ENCODE assay signal across 8 mouse cellular contexts in the genomic region with DNA sequence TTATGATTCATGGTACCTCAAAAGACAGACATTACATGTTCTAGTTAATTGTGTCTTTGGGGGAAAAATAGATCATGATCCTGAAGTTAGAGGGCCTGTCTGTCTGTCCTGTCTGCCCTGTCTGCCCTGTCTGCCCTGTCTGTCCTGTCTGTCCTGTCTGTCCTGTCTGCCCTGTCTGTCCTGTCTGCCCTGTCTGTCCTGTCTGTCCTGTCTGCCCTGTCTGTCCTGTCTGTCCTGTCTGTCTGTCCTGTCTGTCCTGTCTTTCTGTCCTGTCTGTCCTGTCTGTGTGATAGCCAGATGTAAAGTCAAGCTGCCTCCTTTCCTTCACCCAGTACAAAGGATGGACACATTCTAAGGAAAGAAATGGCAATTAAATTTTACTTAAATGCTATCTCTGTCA. TPM values are rescaled to one million over a fixed set of nuclear protein-coding genes. Genes with fewer than 3 reads are reported as not detected.
DNase-seq lines count a peak whose midpoint lies in the region; ATAC-seq lines count a peak whose summit lies in the region.

No protein-coding gene starts in this region.

- intact Hi-C loops in heart, postnatal 10 days (cut with DNase I) = no loop called here

- peak; percentile 90 for ATAC-seq in heart, embryonic 12.5 days (ENCODE audit: insufficient number of reproducible peaks, low FRiP score)
- peak; percentile 80; the same call in 1 of the 2 replicates for ATAC-seq in midbrain, embryonic 15.5 days (replicated peaks)

- no peaks in the 10 kb centered on the region for H3K27me3 ChIP-seq in heart, embryonic 12.5 days (replicated peaks)
- H3K27me3 ChIP-seq in midbrain, embryonic 15.5 days (replicated peaks) = no peaks in the 10 kb centered on the region

- H3K4me3 ChIP-seq in heart, embryonic 12.5 days = no peak overlapping the region
- no peak overlapping the region for H3K4me3 ChIP-seq in midbrain, embryonic 15.5 days

- no peaks in the 10 kb centered on the region for H3K9me3 ChIP-seq in heart, embryonic 12.5 days (replicated peaks)
- no peaks in the 10 kb centered on the region for H3K9me3 ChIP-seq in midbrain, embryonic 15.5 days

- H3K4me1 ChIP-seq in heart, embryonic 12.5 days (replicated peaks) = no peaks in the 10 kb centered on the region
- no peaks in the 10 kb centered on the region for H3K4me1 ChIP-seq in midbrain, embryonic 15.5 days

- H3K9ac ChIP-seq in heart, embryonic 12.5 days = no peak overlapping the region
- no peak overlapping the region for H3K9ac ChIP-seq in midbrain, embryonic 15.5 days

- no peak overlapping the region for H3K4me2 ChIP-seq in heart, embryonic 12.5 days
- no peak overlapping the region for H3K4me2 ChIP-seq in midbrain, embryonic 15.5 days

- no peak for DNase-seq in heart, postnatal 10 days
- DNase-seq in embryo, embryonic 9.5 days (ENCODE audit: extremely low spot score) = peak; percentile 58
- peak; percentile 49 for DNase-seq in induced T-regulatory cell, adult 2 months (ENCODE audit: low read depth)
- no peak for DNase-seq in cerebellum, adult 9-10 months
- DNase-seq in thymus, postnatal 25 days = no peak
- no peak for DNase-seq in heart, postnatal 4 days

- no peaks in the 10 kb centered on the region for H3K36me3 ChIP-seq in heart, embryonic 12.5 days
- H3K36me3 ChIP-seq in midbrain, embryonic 15.5 days (replicated peaks) = no peaks in the 10 kb centered on the region

- no peak overlapping the region for H3K27ac ChIP-seq in heart, embryonic 12.5 days (ENCODE audit: poor library complexity, severe bottlenecking)
- H3K27ac ChIP-seq in midbrain, embryonic 15.5 days = no peak overlapping the region

RNA-seq across cellular contexts. Expression of a gene that starts 56.0 kb away (rescaled TPM):
- 14.6 and 15.4 TPM in 2 replicates for polyA plus RNA-seq in heart, embryonic 12.5 days (2016; fragmentation: Nextera tagmentation; extraction: Ambion mirVana)
- 10 to 100 TPM; 83.8 to 94.1 TPM for total RNA-seq in heart, postnatal 10 days (2021)
- polyA plus RNA-seq in midbrain, embryonic 15.5 days (2015; fragmentation: Nextera tagmentation; extraction: Ambion mirVana) = 354 and 372 TPM in 2 replicates
- 10 to 100 TPM; 44.8 to 67.6 TPM for total RNA-seq in heart, postnatal 4 days (2021)

Comparison
In these comparisons a context has a peak if more than half of its experiments do, and no peak if none do; other contexts are left out.
1. DNase-seq: peak in embryo, embryonic 9.5 days (single experiment) and induced T-regulatory cell, adult 2 months (single experiment); none in heart, postnatal 10 days (0 of 2), cerebellum, adult 9-10 months (single experiment), thymus, postnatal 25 days (single experiment) and heart, postnatal 4 days (single experiment).